Mouse (Mus musculus) spleen, adult 12 weeks (tissue): ENCODE data around the gene Ankar.
A peak's percentile ranks its signal among the peaks of the same experiment; 100 is the strongest.

Experiments
- DNase-seq: peaks from one replicate; pipeline ENCODE4 v3.0.0; 2022; ENCODE audit warnings: low spot score

The Ankar gene

GRCm38 (mm10) chr1:72711684-72712083 lies 11.3 kb upstream of the Ankar start:
- DNase-seq = no peak

GRCm38 (mm10) chr1:72710753-72711653 lies 10.6 kb upstream of the Ankar start, which contains the start of gene Rpl37a:
Gene Rpl37a (plus strand): TSS chr1:72711290.
- peak; percentile 87 for DNase-seq

GRCm38 (mm10) chr1:72707525-72707924 lies 7.1 kb upstream of the Ankar start:
- DNase-seq = no peak

GRCm38 (mm10) chr1:72698651-72699050 lies 1.7 kb downstream of the Ankar start:
- DNase-seq = no peak

GRCm38 (mm10) chr1:72696256-72696655 lies 4.1 kb downstream of the Ankar start:
- DNase-seq = no peak

GRCm38 (mm10) chr1:72673070-72673469 lies 27.3 kb downstream of the Ankar start:
- no peak for DNase-seq

- DNase-seq = no peak
Observed at GRCm38 (mm10) chr1:72640658-72641410, 59.5 kb downstream of the Ankar start.

GRCm38 (mm10) chr1:72635221-72635620 lies 65.2 kb downstream of the Ankar start:
- DNase-seq = no peak

GRCm38 (mm10) chr1:72612172-72612571 lies 88.2 kb downstream of the Ankar start:
- no peak for DNase-seq

GRCm38 (mm10) chr1:72609887-72610877 lies 90.2 kb downstream of the Ankar start:
- no peak for DNase-seq

GRCm38 (mm10) chr1:72609129-72609528 lies 91.2 kb downstream of the Ankar start:
- DNase-seq = no peak

GRCm38 (mm10) chr1:72606186-72606673 lies 94.1 kb downstream of the Ankar start:
- no peak for DNase-seq

- no peak for DNase-seq
Observed at GRCm38 (mm10) chr1:72602803-72603202, 97.6 kb downstream of the Ankar start.

- DNase-seq = no peak
Observed at GRCm38 (mm10) chr1:72602186-72602585, 98.2 kb downstream of the Ankar start.

- DNase-seq = no peak
Observed at GRCm38 (mm10) chr1:72601233-72601632, 99.1 kb downstream of the Ankar start.

- no peak for DNase-seq
Observed at GRCm38 (mm10) chr1:72600778-72601177, 99.6 kb downstream of the Ankar start.

- no peak for DNase-seq
Observed at GRCm38 (mm10) chr1:72599146-72600101, 101.0 kb downstream of the Ankar start.

GRCm38 (mm10) chr1:72596231-72596630 lies 104.1 kb downstream of the Ankar start:
- no peak for DNase-seq

GRCm38 (mm10) chr1:72595686-72596085 lies 104.7 kb downstream of the Ankar start:
- DNase-seq = no peak

- no peak for DNase-seq
Observed at GRCm38 (mm10) chr1:72593340-72593951, 106.9 kb downstream of the Ankar start.
